In the genomic region with DNA sequence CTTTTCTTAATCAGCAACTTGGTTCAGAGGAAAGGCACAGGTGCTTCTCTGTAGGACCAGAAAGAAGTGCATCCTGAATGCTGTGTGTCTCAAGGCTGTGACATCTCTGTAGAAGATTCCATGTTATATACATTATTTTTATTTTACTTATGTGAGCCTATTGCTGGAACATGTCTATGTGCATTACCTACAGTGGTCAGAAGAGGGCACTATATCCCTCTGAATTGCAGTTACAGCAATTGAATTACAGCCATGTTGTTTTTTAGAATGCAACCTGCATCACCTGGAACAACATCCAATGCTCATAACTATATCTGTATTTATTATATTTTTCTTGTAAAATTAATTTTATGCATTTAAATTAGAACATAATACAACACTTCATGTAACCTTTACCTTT, we compare ENCODE assay signal across 7 mouse cellular contexts. TPM values are rescaled to one million over a fixed set of nuclear protein-coding genes. Genes with fewer than 3 reads are reported as not detected.
A peak's percentile ranks its signal among the peaks of the same experiment; 100 is the strongest.
DNase-seq lines count a peak whose midpoint lies in the region.

No protein-coding gene starts in this region.

- DNase-seq in CD8-positive naive resting alpha-beta T cell, adult 2 months (ENCODE audit: low read depth in 2 of 2, low spot score in 2 of 2): peak; percentile 67 to 68
- peak; percentile 82 for DNase-seq in ZHBTc4 (ENCODE audit: low read depth, low spot score)
- peak; percentile 51 for DNase-seq in embryo, embryonic 10.5 days (ENCODE audit: low spot score)
- peak; percentile 16 for DNase-seq in heart, adult 8-10 months (ENCODE audit: low spot score)
- DNase-seq in large intestine, adult 2 months (ENCODE audit: low read depth, low spot score): peak; percentile 1
- DNase-seq in lung, postnatal 10 days: peak; percentile 36
- DNase-seq in retina, adult 2 months (ENCODE audit: low read depth, low spot score): peak; percentile 39

RNA-seq across cellular contexts. Expression of a gene that starts 3.3 kb away (rescaled TPM):
- total RNA-seq in heart, adult 8-10 months (2022): 1 to 10 TPM; 5.1 to 7.0 (median 6.1) TPM
- polyA plus RNA-seq in large intestine, adult 2 months (2012; rRNA removed): 0.52 and 0.66 TPM in 2 replicates

Comparison
In these comparisons a context has a peak if more than half of its experiments do, and no peak if none do; other contexts are left out.
1. Peak in every context shown above with its lines: DNase-seq.
2. DNase-seq: peak in every context shown above with its lines; median percentile 82 in ZHBTc4; 68 in CD8-positive naive resting alpha-beta T cell, adult 2 months; 51 in embryo, embryonic 10.5 days; 39 in retina, adult 2 months; 36 in lung, postnatal 10 days; 16 in heart, adult 8-10 months; 1 in large intestine, adult 2 months.